Mouse (Mus musculus) liver, embryonic 12.5 days (tissue): ENCODE data around the gene Zfp341. TPM values are rescaled to one million over a fixed set of nuclear protein-coding genes. Genes with fewer than 3 reads are reported as not detected.

ENCODE experiments used
- ATAC-seq: fragments of 200-750 bp; cut with Nextera tagmentation; 2 replicates; pipeline ENCODE4 v1.8.0; 2017; ENCODE audit warnings: moderate number of reproducible peaks, mild to moderate bottlenecking, moderate library complexity
- H3K27ac ChIP-seq: fragments of 300-500 bp; sonication (generic); 2 replicates; pipeline ENCODE4 v1.5.1; 2016; ENCODE audit warnings: mild to moderate bottlenecking
- H3K27me3 ChIP-seq: fragments of 300-500 bp; sonication (generic); replicated peaks from 2 replicates; pipeline ENCODE4 v1.6.1; 2016; ENCODE audit warnings: mild to moderate bottlenecking, moderate library complexity
- H3K36me3 ChIP-seq: fragments of 300-500 bp; sonication (generic); 2 replicates; pipeline ENCODE4 v1.6.1; 2016; ENCODE audit warnings: mild to moderate bottlenecking, moderate library complexity
- H3K4me1 ChIP-seq: fragments of 300-500 bp; sonication (generic); 2 replicates; pipeline ENCODE4 v1.6.1; 2016
- H3K4me2 ChIP-seq: fragments of 300-500 bp; sonication (generic); 2 replicates; pipeline ENCODE4 v1.6.1; 2016; ENCODE audit warnings: mild to moderate bottlenecking, moderate library complexity
- H3K4me3 ChIP-seq: fragments of 300-500 bp; sonication (generic); 2 replicates; pipeline ENCODE4 v1.5.1; 2016; ENCODE audit warnings: mild to moderate bottlenecking, moderate library complexity
- H3K9ac ChIP-seq: fragments of 300-500 bp; sonication (generic); 2 replicates; pipeline ENCODE4 v1.6.1; 2016; ENCODE audit warnings: mild to moderate bottlenecking, moderate library complexity
- H3K9me3 ChIP-seq: fragments of 300-500 bp; sonication (generic); replicated peaks from 2 replicates; pipeline ENCODE4 v1.6.1; 2016; ENCODE audit warnings: mild to moderate bottlenecking, moderate library complexity
- WGBS: fragments of 180-500 bp; shearing (Covaris S2); methylation state at CpG from one replicate; pipeline ENCODE4 v1.1.7; 2016; ENCODE audit not compliant: insufficient replicate concordance; 5-methylcytosine and 5-hydroxymethylcytosine counted together
- polyA plus RNA-seq: library from polyadenylated mRNA; unstranded; fragments of >200 nt; fragmentation: Nextera tagmentation; extraction: Ambion mirVana; gene quantifications from 2 replicates; pipeline ENCODE4 v1.2.1, GENCODE M21; 2016

Zfp341 gene
- polyA plus RNA-seq, 1 experiment from 2014 or later = 2.2 TPM

DNA sequence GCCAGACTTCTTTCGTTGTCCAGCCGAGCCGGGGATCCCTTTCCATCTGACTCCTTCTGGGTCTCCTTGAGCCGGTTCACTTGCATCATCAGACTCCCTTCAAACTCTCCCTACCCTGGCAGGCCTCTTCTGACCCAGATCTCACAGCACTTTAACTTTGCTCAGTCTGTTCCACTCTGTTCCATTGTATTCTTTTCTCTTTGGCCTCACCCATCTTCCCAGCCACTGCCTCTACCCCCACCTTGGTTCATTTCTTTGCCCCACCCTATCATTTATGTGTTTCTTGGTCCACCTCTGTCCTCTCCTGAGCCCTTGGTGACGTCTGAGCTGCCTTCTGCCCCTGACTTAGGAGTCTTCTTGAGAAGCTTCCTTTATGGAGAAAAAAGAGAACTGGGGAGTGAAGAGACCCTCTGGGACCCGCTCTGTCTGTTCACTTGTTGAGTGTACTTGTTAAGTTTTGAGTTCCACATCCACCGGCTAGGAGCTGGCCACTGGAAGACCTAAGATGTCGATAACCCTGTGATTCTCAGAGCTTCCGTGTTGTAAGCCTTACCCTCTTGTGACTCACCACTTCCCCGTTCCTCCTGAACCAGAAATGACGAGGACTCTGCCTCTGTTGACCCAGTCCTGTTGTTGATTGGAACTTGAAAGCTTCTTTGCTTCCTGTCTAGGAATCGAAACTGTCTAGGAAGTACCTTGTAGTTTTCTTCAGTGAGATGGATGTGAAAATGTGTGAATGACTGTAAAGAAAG lies 44.6 kb downstream of the Zfp341 start:
- Histone ChIP-seq H3K9ac (peak overlapping the region; percentile 97), H3K27ac (peak overlapping the region; percentile 92), H3K4me1 (peaks cover 46% of the 10 kb centered on the region), H3K27me3 (no peaks in the 10 kb centered on the region), H3K4me2 (peak overlapping the region; percentile 86), H3K9me3 (no peaks in the 10 kb centered on the region), H3K36me3 (peaks cover 24% of the 10 kb centered on the region), H3K4me3 (peak overlapping the region; percentile 95)
- WGBS = 2% methylated on average over 12 of the region's 12 CpGs
- ATAC-seq = peak; percentile 30

DNA sequence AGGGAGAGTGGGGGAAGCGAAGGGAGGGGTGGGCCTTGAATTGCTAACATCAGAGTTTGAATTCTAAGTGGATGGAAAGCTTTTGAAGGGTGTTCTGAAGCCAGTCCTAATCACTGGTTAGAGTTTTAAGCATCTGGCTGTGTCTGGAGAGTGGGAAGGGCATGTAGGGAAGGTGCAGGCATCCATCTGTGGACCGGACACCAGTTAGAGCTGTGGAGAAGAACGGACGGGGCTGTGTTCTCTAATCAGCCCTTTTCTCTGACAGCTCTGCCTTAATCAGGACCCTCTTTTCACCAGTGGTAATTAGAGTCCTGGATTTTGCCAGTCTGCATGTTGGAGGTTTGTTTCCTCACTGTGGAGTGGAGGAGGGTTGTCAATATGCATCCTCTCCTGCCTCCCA lies 46.0 kb downstream of the Zfp341 start:
- H3K27me3 ChIP-seq = no peaks in the 10 kb centered on the region
- H3K36me3 ChIP-seq = peaks cover 36% of the 10 kb centered on the region
- WGBS = 64% methylated on average over 4 of the region's 4 CpGs
- H3K4me2 ChIP-seq = peak overlapping the region; percentile 86
- peak overlapping the region; percentile 10; the same call in 1 of the 2 replicates for H3K4me3 ChIP-seq
- no peak for ATAC-seq
- H3K4me1 ChIP-seq = peaks cover 46% of the 10 kb centered on the region
- H3K9ac ChIP-seq = peak overlapping the region; percentile 97; the same call in 1 of the 2 replicates
- H3K9me3 ChIP-seq = no peaks in the 10 kb centered on the region
- peak overlapping the region; percentile 92 for H3K27ac ChIP-seq

DNA sequence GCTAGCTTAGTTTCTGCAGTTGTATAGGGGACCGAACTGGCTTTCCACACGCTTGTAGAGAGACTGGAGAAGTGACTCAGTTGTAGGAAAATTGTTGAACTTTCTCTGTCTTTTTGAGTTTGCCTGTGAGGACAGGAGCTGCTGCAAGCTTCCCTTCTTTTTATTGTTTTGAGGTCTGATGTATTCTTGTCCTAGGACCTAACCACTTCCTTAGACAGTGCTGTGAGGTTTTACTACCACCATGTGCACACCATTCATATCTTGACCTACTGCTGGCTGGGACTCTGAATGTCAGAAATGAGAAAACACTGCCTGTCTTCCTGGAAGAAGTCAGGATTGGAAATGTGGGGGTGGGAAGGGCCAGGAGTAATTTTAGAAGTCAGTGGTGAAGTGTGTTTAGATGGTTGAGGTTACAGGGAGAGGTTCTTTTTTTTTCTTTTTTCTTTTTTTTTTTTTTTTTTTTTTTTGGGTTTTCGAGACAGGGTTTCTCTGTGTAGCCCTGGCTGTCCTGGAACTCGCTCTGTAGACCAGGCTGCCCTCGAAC lies 46.5 kb downstream of the Zfp341 start:
- Histone ChIP-seq H3K9ac (peak overlapping the region; percentile 97; the same call in 1 of the 2 replicates), H3K4me2 (peak overlapping the region; percentile 86), H3K27ac (peak overlapping the region; percentile 92), H3K27me3 (no peaks in the 10 kb centered on the region), H3K9me3 (no peaks in the 10 kb centered on the region), H3K36me3 (peaks cover 41% of the 10 kb centered on the region), H3K4me1 (peaks cover 41% of the 10 kb centered on the region), H3K4me3 (peak overlapping the region; percentile 10; the same call in 1 of the 2 replicates)
- WGBS = 68% methylated on average over 2 of the region's 5 CpGs
- no peak for ATAC-seq

DNA sequence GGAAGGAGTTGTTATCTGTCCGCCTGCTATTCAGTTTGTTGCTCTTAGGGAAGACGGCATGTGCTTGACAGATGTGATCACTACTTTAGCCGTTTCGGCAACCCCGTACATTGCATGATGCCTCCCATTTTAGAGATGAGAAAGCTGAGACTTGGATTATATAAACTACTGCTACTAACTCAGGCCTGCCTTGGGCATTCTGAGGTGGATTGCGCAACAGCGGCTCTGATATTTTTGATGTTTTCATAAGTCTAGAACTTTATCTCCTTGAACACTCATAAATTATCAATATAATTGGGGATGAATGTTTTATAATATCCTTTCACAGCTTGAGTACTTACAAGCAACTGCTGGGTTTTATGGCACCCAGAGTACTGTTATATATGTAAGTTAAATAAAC lies 55.6 kb downstream of the Zfp341 start:
- Histone ChIP-seq H3K9me3 (no peaks in the 10 kb centered on the region), H3K27ac (no peak overlapping the region), H3K27me3 (no peaks in the 10 kb centered on the region), H3K4me1 (peaks cover 19% of the 10 kb centered on the region), H3K4me2 (no peak overlapping the region), H3K4me3 (no peak overlapping the region), H3K36me3 (peaks cover 51% of the 10 kb centered on the region), H3K9ac (no peak overlapping the region)
- WGBS = 71% methylated on average over 7 of the region's 7 CpGs
- no peak for ATAC-seq

DNA sequence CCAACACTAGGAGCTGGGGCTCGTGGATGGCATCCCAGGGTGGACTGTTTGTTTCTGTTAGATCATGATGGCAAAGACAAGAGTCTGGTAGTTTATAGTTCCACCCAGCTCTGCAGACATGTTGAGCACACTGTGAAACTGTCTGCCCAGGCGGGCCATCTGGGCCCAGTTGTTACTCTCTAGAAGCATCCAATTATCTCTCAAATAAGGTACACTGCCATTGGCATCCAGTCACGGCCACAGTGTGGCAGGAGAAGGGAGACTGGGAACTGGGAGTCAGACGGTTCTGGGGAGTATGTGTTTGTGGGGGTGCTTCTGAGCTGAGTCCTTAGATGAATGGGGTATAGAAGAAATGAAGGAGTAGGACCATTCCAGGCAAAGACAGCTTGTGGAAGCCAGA lies 57.0 kb downstream of the Zfp341 start:
- Histone ChIP-seq H3K4me1 (peaks cover 25% of the 10 kb centered on the region), H3K9me3 (no peaks in the 10 kb centered on the region), H3K9ac (no peak overlapping the region), H3K4me2 (no peak overlapping the region), H3K36me3 (peaks cover 38% of the 10 kb centered on the region), H3K27ac (no peak overlapping the region), H3K27me3 (no peaks in the 10 kb centered on the region), H3K4me3 (no peak overlapping the region)
- no peak for ATAC-seq
- WGBS = 79% methylated on average over 4 of the region's 4 CpGs

DNA sequence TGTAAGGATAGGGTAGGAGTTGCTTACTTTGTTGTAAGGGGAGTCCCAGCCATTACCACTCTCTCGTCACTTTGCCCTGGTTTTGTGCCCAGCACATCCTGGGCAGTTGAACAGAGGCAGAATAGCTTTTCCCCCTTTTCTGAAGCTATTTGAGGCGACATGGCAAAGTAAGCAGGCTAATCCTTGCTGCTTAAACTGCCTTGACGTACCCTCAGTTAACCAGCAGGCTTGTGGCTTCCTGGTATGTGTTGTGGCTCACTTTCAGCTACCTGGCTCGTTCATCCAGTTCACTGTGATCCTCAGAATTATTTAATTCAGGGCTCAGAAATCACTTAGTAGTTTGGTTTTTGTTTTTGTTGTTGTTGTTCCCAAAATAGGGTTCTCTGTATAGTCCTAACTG lies 57.6 kb downstream of the Zfp341 start:
- H3K4me1 ChIP-seq = peaks cover 27% of the 10 kb centered on the region
- peaks cover 33% of the 10 kb centered on the region for H3K36me3 ChIP-seq
- H3K9me3 ChIP-seq = no peaks in the 10 kb centered on the region
- no peak overlapping the region for H3K4me3 ChIP-seq
- H3K27me3 ChIP-seq = no peaks in the 10 kb centered on the region
- WGBS = 72% methylated on average over 4 of the region's 4 CpGs
- H3K27ac ChIP-seq = no peak overlapping the region
- no peak overlapping the region for H3K4me2 ChIP-seq
- no peak overlapping the region for H3K9ac ChIP-seq
- no peak for ATAC-seq

DNA sequence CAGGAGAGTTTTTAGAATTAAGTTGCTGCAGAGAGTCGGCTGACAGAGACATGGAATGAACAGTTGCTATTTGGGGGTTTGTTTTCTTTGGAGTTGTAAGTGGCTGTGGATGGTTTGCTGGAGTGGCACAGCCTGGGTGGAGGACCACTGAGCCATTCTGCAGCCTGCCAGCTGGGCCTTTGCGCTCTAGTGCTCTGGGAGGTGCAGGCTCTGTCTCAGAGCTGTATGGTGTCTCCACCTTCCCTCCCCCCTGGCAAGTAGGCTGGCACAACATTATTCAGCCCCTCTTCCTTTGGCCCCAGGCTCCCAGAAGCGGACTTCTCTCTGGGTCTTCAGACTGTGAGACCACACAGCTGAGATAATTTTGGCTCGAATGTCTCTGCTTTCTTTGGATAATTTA lies 60.9 kb downstream of the Zfp341 start:
- Histone ChIP-seq H3K9me3 (no peaks in the 10 kb centered on the region), H3K36me3 (peaks cover 25% of the 10 kb centered on the region), H3K27me3 (no peaks in the 10 kb centered on the region), H3K4me2 (no peak overlapping the region), H3K4me3 (no peak overlapping the region), H3K27ac (no peak overlapping the region), H3K9ac (no peak overlapping the region), H3K4me1 (peaks cover 41% of the 10 kb centered on the region)
- WGBS = 79% methylated on average over 4 of the region's 4 CpGs
- ATAC-seq = no peak

DNA sequence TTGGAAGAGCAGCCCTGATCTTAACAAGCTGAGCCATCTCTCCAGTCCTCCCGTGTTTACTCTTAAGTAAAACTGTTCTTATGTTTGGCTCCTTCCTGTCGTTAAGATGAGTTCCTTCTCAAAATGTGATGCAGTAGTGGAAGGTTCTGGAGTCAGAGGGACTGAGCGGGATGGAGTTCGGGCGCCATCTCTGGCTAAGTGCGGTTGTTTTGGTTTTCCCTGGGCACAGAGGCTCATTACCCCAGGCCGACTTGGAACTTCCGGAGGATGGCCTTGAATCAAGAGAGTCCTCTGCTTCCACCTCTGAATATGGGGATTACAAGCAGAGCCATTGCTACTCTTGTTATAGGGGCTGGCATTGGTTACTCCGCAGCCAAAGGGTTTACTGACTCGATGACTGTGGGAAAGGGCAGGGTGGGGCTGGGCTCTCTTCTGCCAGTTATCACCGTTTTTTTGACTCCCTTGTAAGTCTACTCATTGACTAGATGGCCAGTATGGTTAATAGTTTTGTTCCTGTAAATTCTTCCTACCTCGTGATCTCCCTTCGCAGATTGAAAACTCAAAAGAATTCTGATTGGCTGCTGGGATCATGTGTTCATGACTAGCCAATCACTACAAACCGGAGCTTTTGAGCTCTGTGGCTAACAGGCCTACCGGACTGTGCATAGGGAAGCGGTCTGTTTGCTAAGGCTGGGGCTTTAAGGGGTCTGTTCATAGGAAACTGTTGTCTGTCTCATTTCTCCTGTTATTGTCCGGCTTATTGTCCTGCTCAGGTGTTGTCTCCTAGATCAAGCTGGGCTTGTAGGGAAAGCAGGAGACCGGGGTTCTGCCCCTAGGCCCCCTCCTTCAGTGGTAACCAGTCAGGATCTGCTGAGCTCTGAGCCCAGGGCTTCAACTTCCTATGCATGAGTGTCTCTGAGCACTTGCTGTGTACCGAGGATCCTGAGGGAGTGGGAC lies 63.8 kb downstream of the Zfp341 start:
- peak overlapping the region; percentile 71 for H3K4me2 ChIP-seq
- ATAC-seq = peak; percentile 82
- peaks cover 51% of the 10 kb centered on the region for H3K4me1 ChIP-seq
- H3K27me3 ChIP-seq = no peaks in the 10 kb centered on the region
- peaks cover 9% of the 10 kb centered on the region for H3K36me3 ChIP-seq
- H3K4me3 ChIP-seq = peak overlapping the region; percentile 42
- peak overlapping the region; percentile 58 for H3K9ac ChIP-seq
- peak overlapping the region; percentile 79 for H3K27ac ChIP-seq
- no peaks in the 10 kb centered on the region for H3K9me3 ChIP-seq
- WGBS = 44% methylated on average over 19 of the region's 19 CpGs

DNA sequence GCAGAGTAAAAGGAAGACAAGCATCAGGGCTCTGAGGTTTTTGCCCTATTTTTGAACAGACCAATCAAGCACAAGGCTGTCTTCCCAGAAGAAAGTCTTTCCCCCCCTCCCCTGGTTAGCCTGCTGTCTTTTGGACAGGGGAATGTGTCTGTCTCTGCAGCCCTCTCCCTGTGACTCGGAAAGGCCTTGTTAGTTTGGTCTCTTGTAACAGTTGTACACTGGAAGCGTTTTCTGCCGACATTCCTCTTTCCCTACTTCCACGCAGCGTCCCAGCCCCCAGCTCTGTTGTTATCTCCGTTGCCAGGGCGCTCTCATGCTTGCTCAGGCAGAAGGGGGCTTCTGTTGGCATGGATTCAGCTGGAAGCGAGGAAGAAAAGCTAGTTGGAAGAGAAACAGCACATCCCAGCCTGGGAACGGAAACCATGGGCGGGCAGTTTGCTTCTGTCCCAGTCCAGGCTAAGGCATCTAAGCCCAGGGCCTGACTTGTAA lies 64.6 kb downstream of the Zfp341 start:
- H3K4me1 ChIP-seq = peaks cover 51% of the 10 kb centered on the region
- H3K9ac ChIP-seq = peak overlapping the region; percentile 58
- ATAC-seq = 0 out of 2 replicates have a peak, but pooled peaks have one; percentile 15
- no peaks in the 10 kb centered on the region for H3K9me3 ChIP-seq
- peak overlapping the region; percentile 71 for H3K4me2 ChIP-seq
- 36% methylated on average over 10 of the region's 10 CpGs for WGBS
- H3K27ac ChIP-seq = peak overlapping the region; percentile 79
- H3K36me3 ChIP-seq = peaks cover 4% of the 10 kb centered on the region
- no peaks in the 10 kb centered on the region for H3K27me3 ChIP-seq
- peak overlapping the region; percentile 42 for H3K4me3 ChIP-seq

DNA sequence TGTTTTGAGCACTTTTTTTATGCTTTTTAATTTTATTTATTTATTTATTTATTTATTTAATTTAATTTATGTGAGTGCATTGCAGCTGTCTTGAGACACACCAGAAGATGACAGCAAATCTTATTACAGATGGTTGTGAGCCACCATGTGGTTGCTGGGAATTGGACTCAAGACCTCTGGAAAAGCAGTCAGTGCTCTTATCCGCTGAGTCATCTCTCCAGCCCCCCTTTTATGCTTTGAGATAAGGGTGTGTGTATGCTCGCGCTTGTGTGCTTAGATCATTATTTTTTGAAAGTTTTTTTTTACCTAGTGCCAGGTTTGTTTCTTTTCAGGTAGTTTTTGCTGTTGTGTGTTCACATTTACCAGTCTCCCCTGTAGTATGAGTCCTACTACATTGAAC lies 65.9 kb downstream of the Zfp341 start:
- Histone ChIP-seq H3K27ac (no peak overlapping the region; the same call in 1 of the 2 replicates), H3K36me3 (peaks cover under 1% of the 10 kb centered on the region), H3K4me1 (peaks cover 50% of the 10 kb centered on the region), H3K4me2 (peak overlapping the region; percentile 24; the same call in 1 of the 2 replicates), H3K9ac (no peak overlapping the region), H3K4me3 (no peak overlapping the region), H3K9me3 (no peaks in the 10 kb centered on the region), H3K27me3 (no peaks in the 10 kb centered on the region)
- WGBS = 38% methylated on average over 3 of the region's 3 CpGs
- ATAC-seq = no peak

DNA sequence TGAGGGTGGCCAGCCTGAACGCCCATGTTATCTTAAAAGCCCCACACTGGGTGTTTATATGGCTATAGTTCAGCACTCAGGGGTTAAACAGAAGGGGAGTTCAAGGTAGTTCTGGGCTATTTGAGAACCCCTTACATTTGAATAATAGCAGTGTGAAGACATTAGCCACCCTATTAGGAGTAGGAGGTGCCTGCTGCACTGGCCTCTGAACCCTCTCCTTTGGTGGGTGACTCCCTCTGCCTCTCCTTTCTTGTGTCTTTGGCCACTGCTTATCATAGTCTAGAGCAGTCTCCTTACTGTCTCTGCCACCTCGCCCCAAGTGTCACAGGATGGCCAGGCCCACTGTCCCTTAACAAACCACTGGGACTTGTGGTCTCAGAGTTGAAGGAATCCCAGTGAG lies 67.2 kb downstream of the Zfp341 start:
- ATAC-seq = no peak
- Histone ChIP-seq H3K36me3 (peaks cover 12% of the 10 kb centered on the region), H3K27ac (0 out of 2 replicates have a peak overlapping the region, but pooled peaks have one; percentile 11), H3K4me3 (no peak overlapping the region), H3K27me3 (no peaks in the 10 kb centered on the region), H3K9ac (no peak overlapping the region), H3K4me1 (peaks cover 51% of the 10 kb centered on the region), H3K9me3 (no peaks in the 10 kb centered on the region), H3K4me2 (no peak overlapping the region)
- WGBS = 56% methylated on average over 2 of the region's 2 CpGs
